Mouse (Mus musculus) stomach, postnatal 0 days (tissue): ENCODE data around the gene Terf2.

ENCODE experiments used
- CTCF ChIP-seq: IDR thresholded peaks from 2 replicates; pipeline ENCODE4 v1.5.1; 2016; ENCODE audit warnings: antibody characterized with exemption, low read depth, mild to moderate bottlenecking, moderate library complexity
- EP300 ChIP-seq: optimal IDR thresholded peaks from 2 replicates; pipeline ENCODE3; 2016; ENCODE audit warnings: antibody characterized with exemption

DNA sequence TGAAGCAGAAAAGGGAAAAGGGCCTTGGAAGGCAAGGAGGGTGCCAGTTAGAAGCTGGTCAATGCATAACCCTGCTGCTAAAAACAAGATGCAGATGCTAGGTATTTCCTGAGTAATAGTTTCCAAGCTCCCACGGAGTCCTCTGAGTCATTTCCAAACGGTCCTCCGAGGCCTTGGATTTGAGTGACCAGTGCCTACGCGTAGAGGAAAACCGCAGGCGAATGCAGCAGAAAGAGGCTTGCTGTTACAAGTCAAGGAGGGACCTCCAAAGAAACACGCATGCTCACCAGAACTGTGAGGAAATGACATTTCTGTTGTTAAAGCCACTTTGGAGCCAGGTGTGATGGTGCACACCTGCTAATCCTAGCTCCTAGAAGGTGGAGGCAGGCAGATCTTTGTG lies 72.9 kb downstream of the Terf2 start:
- TF ChIP-seq EP300 = no peak
- TF ChIP-seq CTCF = no peak
